Mouse (Mus musculus) olfactory bulb, adult 2 months (tissue): ENCODE measurements around the gene Jun.

Experiments
- CTCF ChIP-seq: fragments of 200-500 bp; IDR thresholded peaks from 2 replicates; pipeline ENCODE4 v1.5.1; 2012; ENCODE audit warnings: low read depth, mild to moderate bottlenecking, low read length, moderate library complexity; ENCODE audit not compliant: insufficient read depth
- POLR2A ChIP-seq: fragments of 200-500 bp; IDR thresholded peaks from 2 replicates; pipeline ENCODE4 v1.6.1; 2012; ENCODE audit warnings: mild to moderate bottlenecking, low read depth, low read length, moderate library complexity; ENCODE audit not compliant: insufficient read depth

DNA sequence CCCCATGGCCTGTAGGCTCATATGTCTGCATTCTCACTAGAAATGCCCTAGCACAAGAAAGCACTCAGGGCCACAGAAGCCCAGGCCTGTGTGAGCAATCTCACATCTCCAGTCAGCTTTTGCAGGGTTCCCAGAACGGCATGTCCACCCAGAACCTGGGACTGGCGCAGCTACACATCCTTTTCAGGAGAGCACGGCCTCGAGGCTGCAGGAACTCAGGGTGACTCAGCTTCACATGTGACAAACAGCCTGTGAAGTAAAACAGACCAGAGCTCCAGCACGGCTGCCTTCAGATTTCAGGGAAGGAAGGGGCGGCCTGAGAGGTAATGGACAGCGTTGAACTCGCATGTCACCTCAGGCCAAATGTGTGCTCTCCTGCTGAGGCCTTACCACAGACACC lies 29.6 kb upstream of the Jun start:
- TF ChIP-seq CTCF, result no peak
- no peak for TF ChIP-seq POLR2A
